Mouse (Mus musculus) hindbrain, embryonic 15.5 days (tissue): Measurements from ENCODE around the gene Slc25a45. TPM values are rescaled to one million over a fixed set of nuclear protein-coding genes. Genes with fewer than 3 reads are reported as not detected.

ENCODE experiments used
- ATAC-seq: fragments of 200-750 bp; cut with Nextera tagmentation; 2 replicates; pipeline ENCODE4 v1.8.0; 2017; ENCODE audit warnings: low read depth, moderate number of reproducible peaks, moderate TSS enrichment; ENCODE audit not compliant: low FRiP score
- H3K27ac ChIP-seq: fragments of 300-500 bp; sonication (generic); replicated peaks from 2 replicates; pipeline ENCODE4 v1.5.1; 2015; ENCODE audit warnings: mild to moderate bottlenecking, inconsistent platforms
- H3K27me3 ChIP-seq: fragments of 300-500 bp; sonication (generic); 2 replicates; pipeline ENCODE4 v1.6.1; 2015; ENCODE audit warnings: control low read depth, inconsistent platforms
- H3K36me3 ChIP-seq: fragments of 300-500 bp; sonication (generic); 2 replicates; pipeline ENCODE4 v1.6.1; 2015; ENCODE audit warnings: control low read depth, inconsistent platforms
- H3K4me1 ChIP-seq: fragments of 300-500 bp; sonication (generic); replicated peaks from 2 replicates; pipeline ENCODE4 v1.6.1; 2015; ENCODE audit warnings: control low read depth, inconsistent platforms
- H3K4me2 ChIP-seq: fragments of 300-500 bp; sonication (generic); 2 replicates; pipeline ENCODE4 v1.6.1; 2015; ENCODE audit warnings: moderate library complexity, mild to moderate bottlenecking, inconsistent platforms
- H3K4me3 ChIP-seq: fragments of 300-500 bp; sonication (generic); 2 replicates; pipeline ENCODE4 v1.5.1; 2015; ENCODE audit warnings: mild to moderate bottlenecking, inconsistent platforms
- H3K9ac ChIP-seq: fragments of 300-500 bp; sonication (generic); 2 replicates; pipeline ENCODE4 v1.6.1; 2015; ENCODE audit warnings: inconsistent platforms
- H3K9me3 ChIP-seq: fragments of 300-500 bp; sonication (generic); 2 replicates; pipeline ENCODE4 v1.6.1; 2016; ENCODE audit warnings: control low read depth, inconsistent platforms
- WGBS: fragments of 180-500 bp; shearing (Covaris S2); methylation state at CpG from one replicate; pipeline ENCODE4 v1.1.7; 2015; 5-methylcytosine and 5-hydroxymethylcytosine counted together
- polyA plus RNA-seq: library from polyadenylated mRNA; unstranded; fragments of >200 nt; fragmentation: Nextera tagmentation; extraction: Ambion mirVana; gene quantifications from 2 replicates; pipeline ENCODE4 v1.2.1, GENCODE M21; 2015

Slc25a45 gene
- polyA plus RNA-seq, 1 experiment from 2014 or later: 2.6 TPM

GRCm38 (mm10) chr19:5928104-5928503, 50.5 kb downstream of the Slc25a45 start:
- no peaks in the 10 kb centered on the region for H3K9me3 ChIP-seq
- H3K9ac ChIP-seq: no peak overlapping the region
- no peak overlapping the region for H3K27ac ChIP-seq
- no peaks in the 10 kb centered on the region for H3K27me3 ChIP-seq
- H3K4me3 ChIP-seq: no peak overlapping the region
- ATAC-seq: no peak
- WGBS: 77% methylated on average over 6 of the region's 6 CpGs
- H3K4me2 ChIP-seq: no peak overlapping the region
- no peaks in the 10 kb centered on the region for H3K36me3 ChIP-seq
- H3K4me1 ChIP-seq: peaks cover 29% of the 10 kb centered on the region

DNA sequence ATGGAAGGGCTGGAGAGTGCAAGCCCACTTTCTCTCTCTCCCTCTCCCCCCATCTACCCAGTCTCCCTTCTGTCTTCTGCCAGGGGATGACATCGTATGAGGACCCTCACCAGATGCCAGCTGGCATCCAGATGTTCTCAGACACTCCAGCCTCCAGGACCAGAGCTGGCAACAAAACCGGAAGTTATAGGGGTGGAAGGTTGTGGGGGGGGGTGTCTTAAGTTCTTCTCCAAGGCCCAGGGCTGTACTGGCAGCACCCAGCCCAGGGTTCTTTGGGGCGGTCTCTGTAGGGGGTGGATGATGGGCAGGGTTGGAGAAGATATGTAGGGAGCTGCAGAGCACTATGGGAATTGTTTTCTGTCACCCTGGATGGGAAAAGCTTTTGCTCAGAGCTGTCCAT, 50.9 kb downstream of the Slc25a45 start:
- no peak for ATAC-seq
- no peaks in the 10 kb centered on the region for H3K36me3 ChIP-seq
- peaks cover 27% of the 10 kb centered on the region for H3K4me1 ChIP-seq
- 77% methylated on average over 3 of the region's 3 CpGs for WGBS
- no peak overlapping the region for H3K9ac ChIP-seq
- no peaks in the 10 kb centered on the region for H3K9me3 ChIP-seq
- H3K4me3 ChIP-seq: no peak overlapping the region
- no peaks in the 10 kb centered on the region for H3K27me3 ChIP-seq
- no peak overlapping the region for H3K4me2 ChIP-seq
- H3K27ac ChIP-seq: no peak overlapping the region

GRCm38 (mm10) chr19:5929634-5930596, 52.3 kb downstream of the Slc25a45 start:
- 69% methylated on average over 14 of the region's 14 CpGs for WGBS
- Histone ChIP-seq H3K36me3 (no peaks in the 10 kb centered on the region), H3K4me3 (no peak overlapping the region), H3K27me3 (no peaks in the 10 kb centered on the region), H3K4me2 (no peak overlapping the region), H3K9ac (no peak overlapping the region), H3K27ac (no peak overlapping the region), H3K9me3 (no peaks in the 10 kb centered on the region), H3K4me1 (peaks cover 23% of the 10 kb centered on the region)
- ATAC-seq: no peak

DNA sequence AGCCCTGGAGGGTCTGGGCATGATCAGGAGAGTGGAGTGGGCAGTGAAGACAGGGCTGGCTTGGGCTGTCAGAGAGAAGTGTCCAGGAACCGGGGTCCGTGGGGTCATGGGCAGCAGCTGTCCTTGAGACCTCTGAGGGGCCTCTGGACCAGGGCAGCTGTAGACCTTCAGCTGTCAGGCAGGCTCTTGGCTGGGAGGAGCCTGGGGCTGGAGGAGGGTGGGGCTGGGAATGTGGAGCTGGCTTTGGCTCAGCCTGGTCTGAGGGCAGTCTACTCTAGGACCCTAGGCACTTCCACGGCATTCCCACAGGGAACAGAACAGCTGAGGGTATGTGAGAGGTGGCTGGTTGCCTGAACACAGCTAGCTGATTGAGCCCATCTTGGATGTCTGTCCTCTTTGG, 57.7 kb downstream of the Slc25a45 start:
- 79% methylated on average over 3 of the region's 3 CpGs for WGBS
- Histone ChIP-seq H3K4me2 (no peak overlapping the region), H3K4me3 (no peak overlapping the region), H3K4me1 (peaks cover 22% of the 10 kb centered on the region), H3K9me3 (no peaks in the 10 kb centered on the region), H3K9ac (no peak overlapping the region), H3K36me3 (no peaks in the 10 kb centered on the region), H3K27ac (no peak overlapping the region), H3K27me3 (no peaks in the 10 kb centered on the region)
- ATAC-seq: no peak

Other genes with a start within 250 kb of the Slc25a45 start
- gene Rela, start 240.3 kb upstream of the Slc25a45 start, polyA plus RNA-seq: 34.4 and 37.8 TPM in 2 replicates
- 17.1 and 20.1 TPM in 2 replicates for gene Sipa1, start 214.1 kb upstream of the Slc25a45 start, polyA plus RNA-seq
- 12.3 and 13.4 TPM in 2 replicates for gene Map3k11, start 189.1 kb upstream of the Slc25a45 start, polyA plus RNA-seq
- 23.9 and 26.7 TPM in 2 replicates for gene Pcnx3, start 188.9 kb upstream of the Slc25a45 start, polyA plus RNA-seq
- 0.14 and 0.30 TPM in 2 replicates for gene Kcnk7, start 173.4 kb upstream of the Slc25a45 start, polyA plus RNA-seq
- gene Ehbp1l1, start 151.5 kb upstream of the Slc25a45 start, polyA plus RNA-seq: 15.5 and 19.7 TPM in 2 replicates
- gene Fam89b, start 148.2 kb upstream of the Slc25a45 start, polyA plus RNA-seq: 139 and 149 TPM in 2 replicates
- gene Ltbp3, start 136.9 kb upstream of the Slc25a45 start, polyA plus RNA-seq: 15.2 and 17.2 TPM in 2 replicates
- gene Scyl1, start 106.4 kb upstream of the Slc25a45 start, polyA plus RNA-seq: 79.7 and 92.6 TPM in 2 replicates
- 17.6 and 18.0 TPM in 2 replicates for gene Frmd8, start 2.5 kb upstream of the Slc25a45 start, polyA plus RNA-seq
- 10.7 and 11.7 TPM in 2 replicates for gene Tigd3, start 16.3 kb downstream of the Slc25a45 start, polyA plus RNA-seq
- 111 and 113 TPM in 2 replicates for gene Dpf2, start 35.2 kb downstream of the Slc25a45 start, polyA plus RNA-seq
- 19.0 and 20.3 TPM in 2 replicates for gene Cdc42ep2, start 47.0 kb downstream of the Slc25a45 start, polyA plus RNA-seq
- 26.7 and 28.1 TPM in 2 replicates for gene Pola2, start 86.4 kb downstream of the Slc25a45 start, polyA plus RNA-seq
- gene Slc22a20, start 108.3 kb downstream of the Slc25a45 start, polyA plus RNA-seq: not detected in 2 replicates
- gene Capn1, start 138.1 kb downstream of the Slc25a45 start, polyA plus RNA-seq: 4.8 and 5.8 TPM in 2 replicates
- gene Syvn1, start 168.8 kb downstream of the Slc25a45 start, polyA plus RNA-seq: 32.9 and 39.8 TPM in 2 replicates
- 62.3 and 64.4 TPM in 2 replicates for gene Mrpl49, start 180.0 kb downstream of the Slc25a45 start, polyA plus RNA-seq
- 503 and 507 TPM in 2 replicates for gene Fau, start 180.0 kb downstream of the Slc25a45 start, polyA plus RNA-seq
- 33.0 and 34.8 TPM in 2 replicates for gene Znhit2, start 183.4 kb downstream of the Slc25a45 start, polyA plus RNA-seq
- 58.6 and 60.1 TPM in 2 replicates for gene Tm7sf2, start 190.6 kb downstream of the Slc25a45 start, polyA plus RNA-seq
- 84.8 and 94.0 TPM in 2 replicates for gene Vps51, start 199.4 kb downstream of the Slc25a45 start, polyA plus RNA-seq
- gene Tmem262, start 202.2 kb downstream of the Slc25a45 start, polyA plus RNA-seq: not detected in 2 replicates
- 1.3 and 1.4 TPM in 2 replicates for gene Gm28374, start 204.4 kb downstream of the Slc25a45 start, polyA plus RNA-seq
- gene Zfpl1, start 207.1 kb downstream of the Slc25a45 start, polyA plus RNA-seq: 79.3 and 82.0 TPM in 2 replicates
- 8.4 and 9.6 TPM in 2 replicates for gene Cdca5, start 207.2 kb downstream of the Slc25a45 start, polyA plus RNA-seq
- gene AC131692.1, start 216.6 kb downstream of the Slc25a45 start, polyA plus RNA-seq: not detected in 2 replicates
- 0.54 and 0.60 TPM in 2 replicates for gene Naaladl1, start 228.0 kb downstream of the Slc25a45 start, polyA plus RNA-seq
- gene Sac3d1, start 240.8 kb downstream of the Slc25a45 start, polyA plus RNA-seq: 50.2 and 57.5 TPM in 2 replicates